Mouse (Mus musculus): ENCODE results near the gene Hspa8. TPM values are rescaled to one million over a fixed set of nuclear protein-coding genes. Genes with fewer than 3 reads are reported as not detected.
"Not testable (repeated sequence)": the region's sequence is repeated elsewhere in the genome, so short reads cannot be mapped to it uniquely, and the experiment has no call there.

Gene Hspa8
- total and polyA plus RNA-seq, 2 experiments from 2014 or later: 2,372 to 3,364 TPM

- DNase-seq: no peak
- no peak overlapping the region for H3K27ac ChIP-seq (ENCODE audit: low read depth, low read length)
- H3K4me1 ChIP-seq (ENCODE audit: insufficient read depth): no peaks in the 10 kb centered on the region
- no peaks in the 10 kb centered on the region for H3K27me3 ChIP-seq (ENCODE audit: insufficient read depth, low read length)
- no peak overlapping the region for H3K4me3 ChIP-seq (ENCODE audit: low read depth, low read length)
- 89% methylated on average over 8 of the region's 9 CpGs for WGBS
- no peak overlapping the region for H3K9ac ChIP-seq
- no peak overlapping the region for H3K4me2 ChIP-seq (ENCODE audit: low read depth)
- TF ChIP-seq CTCF (IDR thresholded peaks at IDR 0.05; ENCODE audit: low read depth): peak; percentile 25; the same call in 1 of the 2 replicates
- peaks cover 17% of the 10 kb centered on the region for H3K36me3 ChIP-seq (ENCODE audit: insufficient read depth)
- no peak for ATAC-seq
- H3K9me3 ChIP-seq (ENCODE audit: low read length): no peaks in the 10 kb centered on the region
Measured at GRCm38 (mm10) chr9:40764887-40765580, 35.8 kb upstream of the Hspa8 start.

- no peak for ATAC-seq
- 65% methylated on average over 12 of the region's 12 CpGs for WGBS
Measured at GRCm38 (mm10) chr9:40765581-40765940, 35.2 kb upstream of the Hspa8 start.

GRCm38 (mm10) chr9:40766058-40766605 lies 34.7 kb upstream of the Hspa8 start:
- Histone ChIP-seq H3K4me3 (ENCODE audit: low read depth, low read length) (no peak overlapping the region), H3K9ac (no peak overlapping the region), H3K4me1 (ENCODE audit: insufficient read depth) (no peaks in the 10 kb centered on the region), H3K9me3 (ENCODE audit: low read length) (no peaks in the 10 kb centered on the region), H3K4me2 (ENCODE audit: low read depth) (no peak overlapping the region), H3K36me3 (ENCODE audit: insufficient read depth) (peaks cover 16% of the 10 kb centered on the region), H3K27me3 (ENCODE audit: insufficient read depth, low read length) (no peaks in the 10 kb centered on the region), H3K27ac (ENCODE audit: low read depth, low read length) (no peak overlapping the region)
- TF ChIP-seq CTCF (IDR thresholded peaks at IDR 0.05; ENCODE audit: low read depth): no peak
- DNase-seq (no peak), ATAC-seq (no peak; the same call in 1 of the 2 replicates)
- WGBS: 58% methylated on average over 7 of the region's 7 CpGs

More at GRCm38 (mm10) chr9:40765581-40765940, 35.2 kb upstream of the Hspa8 start:
- Histone ChIP-seq H3K4me2 (ENCODE audit: low read depth) (no peak overlapping the region), H3K9me3 (ENCODE audit: low read length) (no peaks in the 10 kb centered on the region), H3K36me3 (ENCODE audit: insufficient read depth) (peaks cover 17% of the 10 kb centered on the region), H3K27me3 (ENCODE audit: insufficient read depth, low read length) (no peaks in the 10 kb centered on the region), H3K4me1 (ENCODE audit: insufficient read depth) (no peaks in the 10 kb centered on the region), H3K9ac (no peak overlapping the region), H3K4me3 (ENCODE audit: low read depth, low read length) (no peak overlapping the region), H3K27ac (ENCODE audit: low read depth, low read length) (no peak overlapping the region)
- no peak for DNase-seq
- TF ChIP-seq CTCF (IDR thresholded peaks at IDR 0.05; ENCODE audit: low read depth): no peak

- no peak for TF ChIP-seq CTCF (IDR thresholded peaks at IDR 0.05; ENCODE audit: low read depth)
- WGBS: 81% methylated on average over 4 of the region's 4 CpGs
- Histone ChIP-seq H3K4me3 (ENCODE audit: low read depth, low read length) (no peak overlapping the region), H3K27me3 (ENCODE audit: insufficient read depth, low read length) (no peaks in the 10 kb centered on the region), H3K4me2 (ENCODE audit: low read depth) (no peak overlapping the region), H3K27ac (ENCODE audit: low read depth, low read length) (no peak overlapping the region), H3K9me3 (ENCODE audit: low read length) (no peaks in the 10 kb centered on the region), H3K36me3 (ENCODE audit: insufficient read depth) (peaks cover 6% of the 10 kb centered on the region), H3K9ac (no peak overlapping the region), H3K4me1 (ENCODE audit: insufficient read depth) (no peaks in the 10 kb centered on the region)
- ATAC-seq (no peak), DNase-seq (no peak)
Measured at GRCm38 (mm10) chr9:40767946-40768345, 32.8 kb upstream of the Hspa8 start.

GRCm38 (mm10) chr9:40772246-40772645 lies 28.5 kb upstream of the Hspa8 start:
- H3K4me1 ChIP-seq (ENCODE audit: insufficient read depth): no peaks in the 10 kb centered on the region
- no peaks in the 10 kb centered on the region for H3K27me3 ChIP-seq (ENCODE audit: insufficient read depth, low read length)
- ATAC-seq: no peak
- 58% methylated on average over 13 of the region's 13 CpGs for WGBS
- H3K27ac ChIP-seq (ENCODE audit: low read depth, low read length): no peak overlapping the region
- peaks cover 8% of the 10 kb centered on the region for H3K36me3 ChIP-seq (ENCODE audit: insufficient read depth)
- no peaks in the 10 kb centered on the region for H3K9me3 ChIP-seq (ENCODE audit: low read length)
- H3K4me2 ChIP-seq (ENCODE audit: low read depth): no peak overlapping the region
- TF ChIP-seq CTCF (IDR thresholded peaks at IDR 0.05; ENCODE audit: low read depth): no peak
- DNase-seq: no peak
- H3K4me3 ChIP-seq (ENCODE audit: low read depth, low read length): no peak overlapping the region
- H3K9ac ChIP-seq: no peak overlapping the region

- not testable (repeated sequence) for H3K9ac ChIP-seq; H3K4me1 ChIP-seq (ENCODE audit: insufficient read depth); H3K4me3 ChIP-seq (ENCODE audit: low read depth, low read length); H3K4me2 ChIP-seq (ENCODE audit: low read depth); H3K27ac ChIP-seq (ENCODE audit: low read depth, low read length); H3K36me3 ChIP-seq (ENCODE audit: insufficient read depth); ATAC-seq; H3K27me3 ChIP-seq (ENCODE audit: insufficient read depth, low read length); H3K9me3 ChIP-seq (ENCODE audit: low read length); DNase-seq
- WGBS: 90% methylated on average over 6 of the region's 6 CpGs
Measured at GRCm38 (mm10) chr9:40773142-40773541, 27.6 kb upstream of the Hspa8 start.

GRCm38 (mm10) chr9:40773869-40774268 lies 26.9 kb upstream of the Hspa8 start:
- WGBS: 91% methylated on average over 4 of the region's 4 CpGs
- TF ChIP-seq CTCF (IDR thresholded peaks at IDR 0.05; ENCODE audit: low read depth): no peak
- Histone ChIP-seq H3K27me3 (ENCODE audit: insufficient read depth, low read length) (no peaks in the 10 kb centered on the region), H3K4me1 (ENCODE audit: insufficient read depth) (no peaks in the 10 kb centered on the region), H3K27ac (ENCODE audit: low read depth, low read length) (no peak overlapping the region), H3K36me3 (ENCODE audit: insufficient read depth) (peaks cover 8% of the 10 kb centered on the region), H3K9me3 (ENCODE audit: low read length) (no peaks in the 10 kb centered on the region), H3K4me3 (ENCODE audit: low read depth, low read length) (no peak overlapping the region), H3K4me2 (ENCODE audit: low read depth) (no peak overlapping the region), H3K9ac (no peak overlapping the region)
- ATAC-seq (no peak), DNase-seq (no peak)
